Mouse (Mus musculus): ENCODE measurements around the gene Rnf39.
"Not testable (repeated sequence)": the region's sequence is repeated elsewhere in the genome, so short reads cannot be mapped to it uniquely, and the experiment has no call there.

Gene Rnf39

GRCm38 (mm10) chr17:36981845-36982244, 39.1 kb downstream of the Rnf39 start:
- DNase-seq (ENCODE audit: low read depth in 2 of 2, low spot score in 2 of 2): no peak

- no peak for DNase-seq (ENCODE audit: low read depth in 2 of 2, low spot score in 2 of 2)
Measured at GRCm38 (mm10) chr17:36982253-36983155, 39.8 kb downstream of the Rnf39 start.

GRCm38 (mm10) chr17:36988475-36988874, 45.8 kb downstream of the Rnf39 start:
- no peak for DNase-seq (ENCODE audit: low read depth in 2 of 2, low spot score in 2 of 2)

- no peak for DNase-seq (ENCODE audit: low read depth in 2 of 2, low spot score in 2 of 2)
Measured at GRCm38 (mm10) chr17:36989437-36989836, 46.7 kb downstream of the Rnf39 start, which contains the start of gene H2-M5. H2-M5 (minus strand) TSS chr17:36989537.

GRCm38 (mm10) chr17:36990630-36991029, 47.9 kb downstream of the Rnf39 start:
- not testable (repeated sequence) for DNase-seq (ENCODE audit: low read depth in 2 of 2, low spot score in 2 of 2)

- DNase-seq (ENCODE audit: low read depth in 2 of 2, low spot score in 2 of 2): no peak
Measured at GRCm38 (mm10) chr17:36992336-36993104, 49.8 kb downstream of the Rnf39 start.

- DNase-seq (ENCODE audit: low read depth in 2 of 2, low spot score in 2 of 2): no peak
Measured at GRCm38 (mm10) chr17:36993770-36994325, 51.1 kb downstream of the Rnf39 start.

GRCm38 (mm10) chr17:36994528-36994927, 51.8 kb downstream of the Rnf39 start:
- DNase-seq (ENCODE audit: low read depth in 2 of 2, low spot score in 2 of 2): no peak

- no peak for DNase-seq (ENCODE audit: low read depth in 2 of 2, low spot score in 2 of 2)
Measured at GRCm38 (mm10) chr17:36995448-36995847, 52.7 kb downstream of the Rnf39 start.

GRCm38 (mm10) chr17:36997033-36997735, 54.5 kb downstream of the Rnf39 start:
- peak; percentile 24 to 38 for DNase-seq (ENCODE audit: low read depth in 2 of 2, low spot score in 2 of 2)
